Mouse (Mus musculus): ENCODE results near the gene Hist1h4d. TPM values are rescaled to one million over a fixed set of nuclear protein-coding genes. Genes with fewer than 3 reads are reported as not detected.
A peak's percentile ranks its signal among the peaks of the same experiment; 100 is the strongest.
"Not testable (repeated sequence)": the region's sequence is repeated elsewhere in the genome, so short reads cannot be mapped to it uniquely, and the experiment has no call there.

The Hist1h4d gene
- polyA plus RNA-seq (2012; rRNA removed), result 13.6 and 13.7 TPM in 2 replicates

- DNase-seq (ENCODE audit: low read depth, low spot score), result peak; percentile 96
- WGBS, result under 1% methylated on average over 43 of the region's 43 CpGs
Observed at GRCm38 (mm10) chr13:23581408-23582218, at the start of gene Hist1h4d. Hist1h4d (plus strand) TSS chr13:23581598.

DNA sequence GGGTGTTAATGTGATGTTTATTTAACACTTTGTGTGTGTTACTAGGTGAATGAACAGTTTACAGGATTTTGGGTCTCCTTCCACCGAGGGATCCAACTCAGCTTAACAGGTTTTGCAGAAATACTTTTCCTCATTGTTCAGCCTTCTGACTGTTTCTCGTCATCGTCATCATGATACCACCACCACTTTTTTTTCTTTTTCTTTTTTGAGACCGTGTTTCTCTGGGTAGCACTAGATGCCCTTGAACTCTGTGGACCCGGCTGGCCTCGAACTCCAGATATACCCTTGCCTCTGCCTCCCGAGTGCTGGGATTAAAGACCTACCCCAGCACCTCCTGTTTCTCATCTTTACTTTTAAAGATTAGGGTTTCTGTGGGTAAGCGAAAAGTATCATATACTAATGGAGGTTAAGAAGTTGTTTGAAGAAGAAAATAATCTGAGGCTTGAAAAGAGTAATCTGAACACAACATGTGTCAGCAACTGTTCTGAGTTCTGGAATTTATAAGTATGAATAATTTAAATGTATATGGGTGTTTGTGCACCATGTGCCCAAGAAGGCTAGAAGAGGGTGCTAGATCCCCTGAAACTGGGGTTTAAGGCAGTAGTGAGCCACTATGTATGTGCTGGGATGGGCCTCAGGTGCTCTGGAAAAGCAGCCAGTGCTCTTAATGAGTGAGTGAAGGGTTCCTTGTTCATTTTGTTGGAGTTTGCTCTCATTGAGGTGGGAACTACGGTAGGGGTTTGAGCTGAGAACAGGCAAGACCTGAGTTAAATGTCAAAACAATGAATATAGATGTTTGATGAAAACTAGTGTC is 48.9 kb upstream of the Hist1h4d start:
- DNase-seq (ENCODE audit: low read depth, low spot score), result no peak
- WGBS, result 13% methylated on average over 9 of the region's 9 CpGs

GRCm38 (mm10) chr13:23533560-23534367 is 47.6 kb upstream of the Hist1h4d start, which contains the start of gene Hist1h2af:
Hist1h2af (plus strand) TSS chr13:23533906.
- WGBS, result under 1% methylated on average over 28 of the region's 53 CpGs
- DNase-seq (ENCODE audit: low read depth, low spot score), result not testable (repeated sequence)

DNA sequence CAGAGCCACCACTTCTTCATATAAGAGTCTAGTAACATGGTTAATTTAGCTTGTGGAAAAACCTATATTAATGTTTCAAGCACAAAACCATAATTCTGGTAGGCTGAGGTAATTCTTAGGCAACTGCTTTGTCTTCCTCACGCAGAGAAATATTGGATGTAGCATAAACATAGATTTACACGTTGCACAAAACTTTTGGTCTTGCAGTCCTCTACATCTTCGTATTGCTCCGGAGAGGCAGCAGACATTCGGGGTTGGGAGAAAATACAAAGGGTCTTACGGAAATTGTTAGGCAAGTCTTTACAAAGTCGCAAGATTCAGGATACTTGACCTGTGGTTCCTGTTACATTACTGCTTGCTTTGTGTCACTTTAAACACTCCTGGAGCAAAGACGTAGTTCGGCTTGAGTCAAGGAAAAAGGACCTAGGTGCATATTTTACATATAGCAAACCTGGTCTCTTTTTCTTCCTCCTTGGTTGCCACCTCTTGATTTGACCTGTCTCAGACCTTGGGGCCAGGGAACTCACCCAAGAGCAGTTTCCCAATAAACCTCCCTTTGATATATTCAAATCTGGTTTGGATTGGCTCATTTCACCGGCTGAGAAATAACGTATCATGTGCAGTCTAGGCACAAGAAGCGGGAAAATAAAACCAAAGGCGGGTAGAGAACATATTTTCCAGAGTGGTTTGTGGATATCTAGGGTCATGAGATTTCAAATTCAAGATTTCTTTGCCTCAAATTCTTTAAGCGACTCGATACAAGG is 46.8 kb upstream of the Hist1h4d start:
- no peak for DNase-seq (ENCODE audit: low read depth, low spot score)
- 1% methylated on average over 15 of the region's 15 CpGs for WGBS

GRCm38 (mm10) chr13:23535137-23536075 is 46.0 kb upstream of the Hist1h4d start, which contains the start of gene Hist1h3g:
Hist1h3g (plus strand) TSS chr13:23535422.
- under 1% methylated on average over 47 of the region's 62 CpGs for WGBS
- not testable (repeated sequence) for DNase-seq (ENCODE audit: low read depth, low spot score)

- no peak for DNase-seq (ENCODE audit: low read depth, low spot score)
- WGBS, result 15% methylated on average over 7 of the region's 7 CpGs
Observed at GRCm38 (mm10) chr13:23536076-23536822, 45.1 kb upstream of the Hist1h4d start.

- DNase-seq (ENCODE audit: low read depth, low spot score), result no peak
- WGBS, result 56% methylated on average over 3 of the region's 3 CpGs
Observed at GRCm38 (mm10) chr13:23537006-23537710, 44.2 kb upstream of the Hist1h4d start.

DNA sequence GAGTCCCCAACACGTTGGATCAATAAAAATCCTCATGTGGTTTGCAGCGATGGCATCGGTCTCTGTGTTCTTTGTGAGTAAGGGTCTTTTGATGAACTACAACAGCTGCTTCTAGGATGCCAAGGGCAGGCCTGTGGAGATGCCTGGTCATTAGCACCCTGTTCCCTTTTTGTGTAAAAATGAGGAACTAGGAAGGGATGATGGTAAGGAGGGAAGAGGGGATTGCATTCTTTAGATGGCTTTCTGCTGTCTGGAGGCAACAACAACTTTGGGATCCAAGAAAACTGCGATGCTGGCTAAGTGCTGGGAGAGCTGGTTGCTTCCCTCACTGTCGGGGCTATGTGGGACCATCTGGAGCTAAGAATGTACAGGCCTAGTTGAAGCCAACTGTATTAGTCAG is 43.1 kb upstream of the Hist1h4d start:
- no peak for DNase-seq (ENCODE audit: low read depth, low spot score)
- WGBS, result 81% methylated on average over 5 of the region's 5 CpGs

- 58% methylated on average over 1 of the region's 1 CpGs for WGBS
- DNase-seq (ENCODE audit: low read depth, low spot score), result not testable (repeated sequence)
Observed at GRCm38 (mm10) chr13:23539821-23540220, 41.6 kb upstream of the Hist1h4d start.

GRCm38 (mm10) chr13:23541497-23541896 is 39.9 kb upstream of the Hist1h4d start:
- 88% methylated on average over 3 of the region's 3 CpGs for WGBS
- no peak for DNase-seq (ENCODE audit: low read depth, low spot score)

GRCm38 (mm10) chr13:23542225-23542980 is 39.0 kb upstream of the Hist1h4d start:
- WGBS, result 14% methylated on average over 3 of the region's 3 CpGs
- not testable (repeated sequence) for DNase-seq (ENCODE audit: low read depth, low spot score)

- under 1% methylated on average over 39 of the region's 42 CpGs for WGBS
- not testable (repeated sequence) for DNase-seq (ENCODE audit: low read depth, low spot score)
Observed at GRCm38 (mm10) chr13:23542999-23543607, 38.3 kb upstream of the Hist1h4d start, which contains the start of gene Hist1h2bh. Hist1h2bh (minus strand) TSS chr13:23543392.

DNA sequence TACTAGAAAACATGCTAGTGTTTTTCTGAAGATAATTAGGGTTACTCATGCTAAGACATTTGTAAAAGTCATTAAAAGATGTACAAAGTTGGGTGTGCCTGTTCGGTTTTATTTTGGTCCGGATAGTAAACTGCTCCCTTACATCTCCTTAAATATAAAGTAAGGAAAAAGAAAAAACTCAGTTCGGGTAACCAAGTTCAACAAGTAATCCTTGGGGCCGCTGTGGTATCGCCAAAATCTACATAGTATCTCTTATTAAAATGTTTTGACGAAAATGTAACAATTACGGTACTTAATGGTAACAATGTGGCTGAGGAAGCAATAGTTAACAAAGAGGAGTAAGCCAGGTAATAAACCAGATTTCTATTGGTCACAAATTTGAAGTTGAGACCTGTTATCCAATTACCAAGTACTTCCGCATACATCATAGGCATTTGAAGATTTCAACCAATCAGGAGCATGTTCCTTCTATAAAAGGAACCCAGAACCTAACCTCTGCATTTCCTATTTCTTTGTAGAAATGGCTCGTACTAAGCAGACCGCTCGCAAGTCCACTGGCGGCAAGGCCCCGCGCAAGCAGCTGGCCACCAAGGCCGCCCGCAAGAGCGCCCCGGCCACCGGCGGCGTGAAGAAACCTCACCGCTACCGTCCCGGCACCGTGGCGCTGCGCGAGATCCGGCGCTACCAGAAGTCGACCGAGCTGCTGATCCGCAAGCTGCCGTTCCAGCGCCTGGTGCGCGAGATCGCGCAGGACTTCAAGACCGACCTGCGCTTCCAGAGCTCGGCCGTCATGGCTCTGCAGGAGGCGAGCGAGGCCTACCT is 37.2 kb upstream of the Hist1h4d start, which contains the start of gene Hist1h3f:
TSS of gene Hist1h3f (plus strand) at position 88 of the 822 bp plus-strand sequence.
- under 1% methylated on average over 33 of the region's 45 CpGs for WGBS
- DNase-seq (ENCODE audit: low read depth, low spot score), result no peak

GRCm38 (mm10) chr13:23544787-23545120 is 36.6 kb upstream of the Hist1h4d start:
- under 1% methylated on average over 13 of the region's 14 CpGs for WGBS
- not testable (repeated sequence) for DNase-seq (ENCODE audit: low read depth, low spot score)

DNA sequence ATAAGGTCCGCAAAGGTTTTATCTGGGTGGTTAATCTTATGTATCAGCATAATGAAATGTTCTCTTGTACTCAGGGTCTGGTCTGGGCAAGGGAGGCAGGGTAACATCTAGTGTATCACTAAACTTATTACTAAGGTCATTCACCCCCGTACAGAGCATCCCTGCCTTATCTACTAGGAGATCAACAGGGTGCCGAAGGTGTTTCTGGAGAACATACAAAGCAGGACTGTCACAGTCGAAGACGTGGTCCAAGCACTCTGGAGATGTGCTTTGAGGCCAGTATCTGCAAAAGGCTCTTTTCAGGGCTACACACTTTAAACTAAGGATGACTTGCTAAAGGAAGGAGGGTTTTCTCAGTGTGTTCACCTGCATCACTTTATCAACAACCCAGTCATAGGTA is 34.7 kb upstream of the Hist1h4d start:
- DNase-seq (ENCODE audit: low read depth, low spot score), result no peak
- 79% methylated on average over 5 of the region's 5 CpGs for WGBS
